Mouse (Mus musculus) hindbrain, embryonic 14.5 days (tissue): ENCODE measurements at regions not wholly inside any gene's neighbourhood (a gene's known extent, or its start where the extent isn't known, plus 50 kb on each side); places are given as distances from the start of the nearest gene placed in this dataset.

Experiments
- ATAC-seq: fragments of 200-750 bp; cut with Nextera tagmentation; 2 replicates; pipeline ENCODE4 v1.8.0; 2017; ENCODE audit warnings: moderate number of reproducible peaks, mild to moderate bottlenecking, moderate TSS enrichment, moderate library complexity; ENCODE audit not compliant: low FRiP score
- DNase-seq: peaks from one replicate; pipeline ENCODE4 v3.0.0-alpha.2; 2015; ENCODE audit warnings: low spot score
- H3K27ac ChIP-seq: fragments of 300-500 bp; sonication (generic); 2 replicates; pipeline ENCODE4 v1.5.1; 2014; ENCODE audit warnings: mild to moderate bottlenecking, moderate library complexity
- H3K27me3 ChIP-seq: fragments of 300-500 bp; sonication (generic); 2 replicates; pipeline ENCODE4 v1.6.1; 2014; ENCODE audit warnings: mild to moderate bottlenecking, low read length, mixed read lengths; ENCODE audit not compliant: control insufficient read depth, insufficient read depth
- H3K36me3 ChIP-seq: fragments of 300-500 bp; sonication (generic); replicated peaks from 2 replicates; pipeline ENCODE4 v1.6.1; 2014; ENCODE audit not compliant: control insufficient read depth, insufficient read depth
- H3K4me1 ChIP-seq: fragments of 300-500 bp; sonication (generic); replicated peaks from 2 replicates; pipeline ENCODE4 v1.6.1; 2014; ENCODE audit warnings: antibody characterized with exemption, low read length, mixed read lengths; ENCODE audit not compliant: control insufficient read depth, insufficient read depth
- H3K4me2 ChIP-seq: fragments of 300-500 bp; sonication (generic); replicated peaks from 2 replicates; pipeline ENCODE4 v1.6.1; 2014; ENCODE audit warnings: mild to moderate bottlenecking, moderate library complexity
- H3K4me3 ChIP-seq: fragments of 300-500 bp; sonication (generic); replicated peaks from 2 replicates; pipeline ENCODE4 v1.5.1; 2014; ENCODE audit warnings: mild to moderate bottlenecking, low read length
- H3K9ac ChIP-seq: fragments of 300-500 bp; sonication (generic); 2 replicates; pipeline ENCODE4 v1.6.1; 2014
- H3K9me3 ChIP-seq: fragments of 300-500 bp; sonication (generic); 2 replicates; pipeline ENCODE4 v1.6.1; 2016; ENCODE audit warnings: low read length; ENCODE audit not compliant: control insufficient read depth
- WGBS: fragments of 180-500 bp; shearing (Covaris S2); extraction: QIAGEN DNeasy Blood & Tissue Kit; methylation state at CpG from one replicate; pipeline ENCODE4 v1.1.7; 2014; 5-methylcytosine and 5-hydroxymethylcytosine counted together

DNA sequence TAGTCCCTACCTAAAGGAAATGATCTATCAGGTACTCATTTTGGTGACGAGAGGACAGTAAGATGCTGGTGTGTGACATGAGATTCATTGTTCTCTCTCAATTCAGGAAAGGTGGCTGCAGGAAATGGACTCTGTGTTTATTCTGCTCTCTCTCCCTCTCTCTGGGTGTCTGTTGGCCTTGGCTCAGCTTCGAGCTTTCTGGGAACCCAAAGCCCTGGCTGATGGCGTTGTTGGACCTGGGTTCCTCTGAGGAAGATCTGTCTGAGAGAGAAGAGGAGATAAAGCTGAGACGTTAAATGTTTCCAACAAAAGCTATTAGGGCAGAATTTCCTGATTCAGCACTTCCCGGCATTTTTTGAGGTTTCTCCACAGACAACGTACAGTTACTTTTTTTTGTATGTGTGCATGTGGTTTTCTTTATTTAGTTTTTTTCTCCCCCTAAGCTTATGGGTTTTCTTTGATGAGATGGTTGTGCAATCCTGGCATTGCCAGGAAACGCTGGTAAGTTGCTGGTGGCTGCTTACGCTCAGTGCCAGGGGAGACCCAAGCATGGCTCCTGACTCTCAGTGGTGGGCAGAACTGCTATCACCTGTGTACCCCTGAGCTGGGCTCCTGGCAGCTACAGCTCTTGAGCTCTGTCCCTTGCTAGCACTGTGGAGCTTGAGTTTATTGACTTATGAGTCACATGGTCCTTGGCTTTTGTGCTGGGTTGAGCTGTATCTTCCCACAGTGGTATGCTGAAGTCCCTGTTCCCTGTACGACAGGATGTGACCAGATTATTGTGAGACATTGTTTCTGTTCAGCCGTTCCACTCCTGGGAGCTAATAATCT is 249.8 kb downstream of the Gm10260 start:
- H3K4me3 ChIP-seq, result no peak overlapping the region
- 0 out of 2 replicates have a peak, but pooled peaks cover 5% of the 10 kb centered on the region for H3K4me1 ChIP-seq
- ATAC-seq (no peak), DNase-seq (no peak)
- no peak overlapping the region for H3K4me2 ChIP-seq
- H3K9me3 ChIP-seq, result no peaks in the 10 kb centered on the region
- 71% methylated on average over 10 of the region's 10 CpGs for WGBS
- no peaks in the 10 kb centered on the region for H3K27me3 ChIP-seq
- H3K27ac ChIP-seq, result no peak overlapping the region
- H3K36me3 ChIP-seq, result no peaks in the 10 kb centered on the region
- no peak overlapping the region for H3K9ac ChIP-seq

DNA sequence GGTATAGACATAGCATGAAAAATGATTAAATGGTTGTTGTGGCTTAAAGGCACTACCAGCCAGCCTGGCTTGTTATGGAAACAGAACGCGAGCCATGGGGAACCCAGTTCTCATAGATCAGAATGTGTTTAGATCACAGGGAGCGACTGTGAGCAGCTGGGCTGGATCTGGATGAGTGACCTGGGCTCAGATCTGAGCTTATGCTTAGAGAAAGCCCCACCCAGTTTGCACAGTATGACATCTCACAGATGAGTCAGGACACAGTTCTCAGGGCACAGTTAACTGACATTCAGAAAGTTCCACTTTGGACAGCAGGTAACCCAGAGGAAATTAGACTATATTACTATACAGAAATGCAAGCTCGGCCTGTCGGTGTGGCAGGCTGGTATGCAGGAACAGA is 255.5 kb downstream of the Gm10260 start:
- Histone ChIP-seq H3K4me1 (no peaks in the 10 kb centered on the region), H3K36me3 (no peaks in the 10 kb centered on the region), H3K9ac (no peak overlapping the region), H3K27me3 (no peaks in the 10 kb centered on the region), H3K4me2 (no peak overlapping the region), H3K9me3 (no peaks in the 10 kb centered on the region), H3K27ac (no peak overlapping the region), H3K4me3 (no peak overlapping the region)
- 85% methylated on average over 5 of the region's 5 CpGs for WGBS
- DNase-seq (no peak), ATAC-seq (no peak)

DNA sequence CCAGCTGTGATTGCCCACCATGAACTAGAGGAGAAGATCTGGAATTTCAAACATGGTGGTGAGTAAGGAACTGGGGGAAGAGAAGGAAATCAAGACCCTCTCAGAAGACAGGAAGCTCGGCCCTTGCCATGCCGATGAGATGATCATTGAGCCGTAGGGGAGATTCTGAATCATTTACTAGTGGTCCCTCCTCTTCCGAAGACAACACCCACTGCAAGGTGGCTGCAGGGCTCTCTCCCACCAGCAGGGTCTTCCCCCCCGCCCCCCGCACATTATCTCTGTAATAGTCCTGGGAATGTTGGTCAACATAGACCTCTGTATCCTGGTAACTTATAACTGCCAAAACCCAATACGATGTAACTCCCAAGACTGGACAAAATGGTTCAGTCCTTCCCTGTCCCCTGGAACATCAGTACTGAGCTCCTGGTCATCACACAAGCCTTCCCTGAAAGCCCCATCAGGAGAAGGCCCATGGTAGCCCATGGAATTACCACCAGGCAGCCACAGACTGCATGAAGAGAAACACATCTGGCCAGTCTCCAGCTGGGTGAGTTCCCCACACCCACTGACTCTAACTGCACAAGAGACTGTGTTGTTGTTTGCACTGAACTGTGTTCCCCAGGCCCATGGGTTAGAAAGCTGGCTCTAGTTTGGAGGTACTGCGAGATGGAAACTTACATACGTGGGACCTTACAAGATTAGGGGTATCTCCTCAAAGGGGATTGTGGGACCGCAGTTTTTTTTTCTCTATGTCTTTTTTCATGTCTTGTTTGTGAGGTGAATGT is 256.3 kb downstream of the Gm10260 start:
- H3K36me3 ChIP-seq, result no peaks in the 10 kb centered on the region
- ATAC-seq, result no peak
- WGBS, result 93% methylated on average over 10 of the region's 10 CpGs
- H3K4me1 ChIP-seq, result no peaks in the 10 kb centered on the region
- no peaks in the 10 kb centered on the region for H3K9me3 ChIP-seq
- H3K4me3 ChIP-seq, result no peak overlapping the region
- no peak overlapping the region for H3K27ac ChIP-seq
- H3K9ac ChIP-seq, result no peak overlapping the region
- H3K27me3 ChIP-seq, result no peaks in the 10 kb centered on the region
- no peak for DNase-seq
- H3K4me2 ChIP-seq, result no peak overlapping the region

DNA sequence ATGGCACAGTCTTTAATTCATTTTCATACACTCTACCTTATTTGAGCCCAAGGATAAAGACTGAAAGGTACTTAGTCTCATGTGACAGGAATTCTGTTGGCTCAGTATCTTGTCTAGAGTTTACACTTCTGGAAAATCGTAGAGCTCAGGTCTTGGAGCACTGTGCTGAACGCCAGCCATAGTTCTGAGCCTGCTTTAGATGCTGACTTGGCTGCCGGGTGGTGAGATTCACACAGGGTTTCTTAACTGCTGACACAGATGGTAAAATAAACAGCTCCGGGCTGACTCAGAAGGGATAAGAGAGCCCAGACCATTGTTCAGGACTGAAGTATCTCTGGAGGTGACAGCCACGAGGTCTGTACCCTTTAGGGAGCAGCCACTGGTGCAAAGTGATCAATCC is 257.0 kb downstream of the Gm10260 start:
- Histone ChIP-seq H3K9me3 (no peaks in the 10 kb centered on the region), H3K27ac (no peak overlapping the region), H3K9ac (no peak overlapping the region), H3K4me2 (no peak overlapping the region), H3K4me1 (no peaks in the 10 kb centered on the region), H3K36me3 (no peaks in the 10 kb centered on the region), H3K4me3 (no peak overlapping the region), H3K27me3 (no peaks in the 10 kb centered on the region)
- WGBS, result 82% methylated on average over 5 of the region's 5 CpGs
- DNase-seq (no peak), ATAC-seq (no peak)

DNA sequence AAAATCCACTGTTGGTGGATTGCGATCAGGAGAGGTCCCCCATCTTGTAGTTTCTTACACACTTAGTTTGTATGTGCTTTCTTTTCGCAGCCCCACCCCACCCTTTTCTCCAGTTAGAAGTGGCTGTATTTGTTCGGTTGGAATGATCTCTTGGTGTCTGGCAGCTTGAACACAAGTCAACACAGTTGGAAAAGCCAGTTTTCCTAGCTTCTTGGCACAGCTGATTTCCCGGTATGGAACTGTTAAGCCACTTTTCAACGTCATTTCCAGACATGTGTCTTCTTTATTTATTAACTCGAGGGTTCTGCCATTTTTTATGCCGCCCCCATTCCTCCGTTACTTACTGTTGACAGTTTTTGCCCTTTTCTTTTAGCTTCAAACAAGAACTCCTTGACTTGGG is 259.2 kb downstream of the Enc1 start:
- no peak for DNase-seq
- WGBS, result 92% methylated on average over 8 of the region's 8 CpGs
- H3K4me1 ChIP-seq, result no peaks in the 10 kb centered on the region

DNA sequence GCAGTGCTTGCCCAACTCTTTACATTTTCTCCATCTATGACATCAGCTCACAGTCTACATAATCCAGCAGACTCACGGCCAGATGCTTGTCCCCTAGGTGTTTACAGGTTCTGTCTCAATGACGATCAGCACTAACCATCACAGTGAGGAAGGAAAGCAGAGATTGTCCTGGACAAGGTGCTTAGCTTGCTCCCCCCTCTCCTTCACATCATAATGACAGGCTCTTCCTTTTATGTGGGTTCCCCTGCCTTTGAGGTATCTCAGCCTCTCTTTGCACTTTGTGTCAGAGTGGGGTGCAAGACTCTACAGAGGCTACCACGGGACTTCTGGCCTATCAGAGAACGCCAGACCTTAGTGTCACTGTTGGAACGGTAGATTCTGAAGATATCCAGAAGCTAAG is 258.1 kb downstream of the Enc1 start:
- DNase-seq (no peak), ATAC-seq (no peak)
- Histone ChIP-seq H3K27ac (no peak overlapping the region), H3K4me3 (no peak overlapping the region), H3K4me2 (no peak overlapping the region), H3K9ac (no peak overlapping the region), H3K9me3 (no peaks in the 10 kb centered on the region), H3K4me1 (no peaks in the 10 kb centered on the region), H3K27me3 (no peaks in the 10 kb centered on the region), H3K36me3 (no peaks in the 10 kb centered on the region)
- WGBS, result 94% methylated on average over 5 of the region's 5 CpGs

More for the DNA sequence above, 259.2 kb downstream of the Enc1 start:
- H3K4me3 ChIP-seq, result no peak overlapping the region
- H3K27ac ChIP-seq, result no peak overlapping the region
- no peaks in the 10 kb centered on the region for H3K36me3 ChIP-seq
- H3K4me2 ChIP-seq, result no peak overlapping the region
- no peak for ATAC-seq
- H3K9ac ChIP-seq, result no peak overlapping the region
- H3K9me3 ChIP-seq, result no peaks in the 10 kb centered on the region
- no peaks in the 10 kb centered on the region for H3K27me3 ChIP-seq

DNA sequence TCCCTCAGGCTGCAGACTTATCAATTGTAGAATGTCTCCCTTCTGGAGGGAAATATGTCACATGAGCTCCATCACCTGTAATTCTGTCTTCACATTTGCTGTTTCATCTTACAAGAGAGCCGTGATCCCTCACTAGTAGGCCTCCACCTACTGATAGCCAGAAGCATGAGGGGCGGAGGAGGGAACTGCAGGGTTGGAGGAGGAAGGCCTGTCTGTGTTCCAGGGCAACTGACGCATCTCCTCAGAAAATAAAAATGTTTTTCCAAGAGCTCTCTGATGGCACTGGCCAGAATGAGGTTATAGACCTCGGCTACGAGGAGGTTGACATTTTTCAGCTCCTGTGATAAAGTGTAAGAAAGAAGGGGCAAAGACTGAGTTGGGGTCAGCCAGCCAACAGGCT is 257.0 kb downstream of the Enc1 start:
- Histone ChIP-seq H3K9me3 (no peaks in the 10 kb centered on the region), H3K27ac (no peak overlapping the region), H3K4me3 (no peak overlapping the region), H3K4me2 (no peak overlapping the region), H3K4me1 (no peaks in the 10 kb centered on the region), H3K9ac (no peak overlapping the region), H3K36me3 (no peaks in the 10 kb centered on the region), H3K27me3 (no peaks in the 10 kb centered on the region)
- DNase-seq (no peak), ATAC-seq (no peak)
- WGBS, result 88% methylated on average over 5 of the region's 5 CpGs

DNA sequence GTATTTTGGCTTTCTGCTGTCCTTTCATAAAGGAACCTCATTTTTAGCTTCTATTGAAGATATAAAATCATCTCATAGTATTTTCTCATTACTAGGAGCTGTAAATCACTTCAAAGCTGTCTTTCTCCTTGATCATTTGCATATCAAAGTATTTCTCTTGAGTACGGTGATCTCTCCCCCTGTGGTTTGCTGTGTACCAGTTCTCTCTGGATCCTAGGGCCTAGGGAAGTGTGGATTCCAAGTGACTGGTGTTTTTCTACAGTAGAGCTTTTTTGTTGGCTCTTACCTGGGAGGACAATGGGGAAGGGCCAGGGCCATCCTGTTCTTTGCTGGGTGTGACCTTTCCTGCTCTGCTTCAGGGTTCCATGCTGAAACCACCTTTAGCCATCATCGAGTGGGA is 253.9 kb downstream of the Enc1 start:
- H3K4me2 ChIP-seq, result no peak overlapping the region
- H3K27me3 ChIP-seq, result no peaks in the 10 kb centered on the region
- no peak overlapping the region for H3K27ac ChIP-seq
- WGBS, result 79% methylated on average over 2 of the region's 2 CpGs
- H3K36me3 ChIP-seq, result no peaks in the 10 kb centered on the region
- H3K4me3 ChIP-seq, result no peak overlapping the region
- no peaks in the 10 kb centered on the region for H3K4me1 ChIP-seq
- DNase-seq (no peak), ATAC-seq (no peak)
- H3K9me3 ChIP-seq, result no peaks in the 10 kb centered on the region
- no peak overlapping the region for H3K9ac ChIP-seq

DNA sequence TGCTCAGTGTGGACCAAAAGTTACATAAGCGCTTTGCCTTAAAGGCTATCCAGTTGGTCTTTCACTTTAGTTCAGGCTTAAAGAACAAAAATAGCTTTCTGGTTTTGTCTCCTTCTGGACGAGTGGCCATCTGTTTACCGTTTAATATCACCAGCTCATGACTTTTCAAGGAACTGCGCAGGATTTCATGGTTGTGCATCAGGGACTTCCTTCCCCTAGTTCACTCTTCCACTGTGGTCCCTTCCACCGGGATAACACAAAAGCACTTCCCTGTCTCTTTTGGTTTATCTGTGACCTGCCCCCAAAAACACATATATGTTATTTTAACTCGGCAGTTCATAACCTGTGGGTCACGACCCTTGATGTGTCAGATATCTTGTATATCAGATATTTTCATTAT is 252.9 kb downstream of the Enc1 start:
- WGBS, result 87% methylated on average over 7 of the region's 7 CpGs
- H3K9ac ChIP-seq, result no peak overlapping the region
- no peak for ATAC-seq

More for the DNA sequence above, 252.9 kb downstream of the Enc1 start:
- H3K27ac ChIP-seq, result no peak overlapping the region
- no peak overlapping the region for H3K4me3 ChIP-seq
- no peak overlapping the region for H3K4me2 ChIP-seq
- H3K27me3 ChIP-seq, result no peaks in the 10 kb centered on the region
- H3K36me3 ChIP-seq, result no peaks in the 10 kb centered on the region
- H3K9me3 ChIP-seq, result no peaks in the 10 kb centered on the region
- peaks cover 9% of the 10 kb centered on the region; the same call in 1 of the 2 replicates for H3K4me1 ChIP-seq
- no peak for DNase-seq
